Mouse (Mus musculus): ENCODE measurements around the gene Lrtm1. TPM values are rescaled to one million over a fixed set of nuclear protein-coding genes. Genes with fewer than 3 reads are reported as not detected.

Lrtm1 gene
- polyA plus RNA-seq, 1 experiment from 2014 or later, result 0.36 TPM

DNA sequence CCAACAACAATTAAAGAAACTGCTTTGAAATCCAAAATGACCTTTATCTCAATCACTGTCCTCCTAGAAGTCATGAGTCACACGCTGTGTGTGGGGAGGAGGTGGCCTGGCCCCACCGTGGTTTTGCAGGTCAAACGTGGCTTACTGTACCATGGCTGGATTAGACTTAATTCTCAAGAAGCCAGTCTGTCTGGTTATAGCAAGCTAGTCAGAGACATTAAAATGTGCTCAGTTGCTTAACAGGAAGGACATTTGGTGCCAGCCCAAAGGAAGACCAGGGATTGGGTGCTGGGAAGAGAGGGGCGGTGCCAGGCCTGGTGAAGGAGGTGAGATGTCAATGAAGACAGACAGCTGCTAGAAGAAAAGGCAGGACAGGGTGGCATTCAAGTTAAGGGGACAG is 62.6 kb downstream of the Lrtm1 start:
- no peaks in the 10 kb centered on the region for H3K36me3 ChIP-seq (ENCODE audit: control insufficient read depth, insufficient read depth, low read length)
- H3K4me2 ChIP-seq (ENCODE audit: low read depth, low read length, severe bottlenecking), result no peak overlapping the region
- ATAC-seq (replicated peaks; ENCODE audit: low FRiP score), result no peak
- H3K27me3 ChIP-seq (ENCODE audit: control insufficient read depth, insufficient read depth, low read length), result no peaks in the 10 kb centered on the region
- DNase-seq (ENCODE audit: low spot score), result no peak
- H3K9ac ChIP-seq (ENCODE audit: low read length), result no peak overlapping the region
- 91% methylated on average over 4 of the region's 4 CpGs for WGBS
- H3K27ac ChIP-seq (ENCODE audit: low read depth, low read length), result no peak overlapping the region
- H3K9me3 ChIP-seq (ENCODE audit: control insufficient read depth, low read length), result no peaks in the 10 kb centered on the region
- H3K4me1 ChIP-seq (replicated peaks; ENCODE audit: control insufficient read depth, insufficient read depth, low read length), result no peaks in the 10 kb centered on the region
- no peak overlapping the region for H3K4me3 ChIP-seq (ENCODE audit: low read depth, low read length)

DNA sequence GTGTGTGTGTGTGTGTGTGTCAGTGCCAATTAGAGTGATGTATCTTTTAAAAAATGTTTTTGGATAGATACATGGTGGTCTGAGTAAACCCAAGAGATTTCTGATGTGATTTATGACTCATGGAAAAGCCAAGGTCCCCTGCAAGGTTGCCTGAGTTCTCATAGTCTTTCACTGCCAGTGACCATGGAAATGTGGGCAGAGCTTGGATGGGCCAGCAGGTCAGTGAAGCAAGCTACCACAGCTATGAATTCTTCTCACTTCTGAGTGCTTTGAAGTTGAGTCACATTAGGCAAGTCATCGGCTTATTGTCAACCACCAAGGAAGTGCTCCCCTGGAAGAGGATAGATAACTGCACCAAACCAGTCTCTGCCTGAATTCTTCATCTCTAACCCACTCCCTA is 64.2 kb downstream of the Lrtm1 start:
- ATAC-seq (replicated peaks; ENCODE audit: low FRiP score), result no peak
- no peak overlapping the region for H3K27ac ChIP-seq (ENCODE audit: low read depth, low read length)
- H3K27me3 ChIP-seq (ENCODE audit: control insufficient read depth, insufficient read depth, low read length), result no peaks in the 10 kb centered on the region
- no peaks in the 10 kb centered on the region for H3K36me3 ChIP-seq (ENCODE audit: control insufficient read depth, insufficient read depth, low read length)
- no peaks in the 10 kb centered on the region for H3K9me3 ChIP-seq (ENCODE audit: control insufficient read depth, low read length)
- no peak for DNase-seq (ENCODE audit: low spot score)
- no peak overlapping the region for H3K9ac ChIP-seq (ENCODE audit: low read length)
- H3K4me3 ChIP-seq (ENCODE audit: low read depth, low read length), result no peak overlapping the region
- no peaks in the 10 kb centered on the region for H3K4me1 ChIP-seq (replicated peaks; ENCODE audit: control insufficient read depth, insufficient read depth, low read length)
- WGBS, result 88% methylated on average over 1 of the region's 1 CpGs
- no peak overlapping the region for H3K4me2 ChIP-seq (ENCODE audit: low read depth, low read length, severe bottlenecking)
